Mouse (Mus musculus) MEL (cell line): ENCODE results near the gene Smo.
A peak's percentile ranks its signal among the peaks of the same experiment; 100 is the strongest.

Source experiments
- CTCF ChIP-seq, 3 experiments: IDR thresholded peaks in 2 of 3; conservative IDR thresholded peaks in 1 of 3; 2 replicates each; pipeline ENCODE4 v1.5.1; 2011 to 2012; ENCODE audit warnings: low read length in 3 of 3, low read depth in 2 of 3, mild to moderate bottlenecking in 2 of 3, improper control_type of control experiment in 1 of 3, inconsistent platforms in 1 of 3, mixed read lengths in 1 of 3, moderate library complexity in 1 of 3; ENCODE audit not compliant: control insufficient read depth in 1 of 3, insufficient read depth in 1 of 3, poor library complexity in 1 of 3, severe bottlenecking in 1 of 3
- MEF2A ChIP-seq: IDR thresholded peaks from 2 replicates; pipeline ENCODE4 v1.6.1; 2014; ENCODE audit warnings: low read depth, mild to moderate bottlenecking, inconsistent platforms, low read length, improper control_type of control experiment; ENCODE audit not compliant: poor library complexity, insufficient replicate concordance, severe bottlenecking; ENCODE audit errors: extremely low read depth
- NELFE ChIP-seq: IDR thresholded peaks from 2 replicates; pipeline ENCODE4 v1.6.1; 2011; ENCODE audit warnings: low read depth, low read length, improper control_type of control experiment
- NRF1 ChIP-seq: IDR thresholded peaks from 2 replicates; pipeline ENCODE4 v1.6.1; 2014; ENCODE audit warnings: low read depth, mild to moderate bottlenecking, inconsistent platforms, low read length, improper control_type of control experiment, moderate library complexity; ENCODE audit not compliant: poor library complexity, insufficient read depth, severe bottlenecking
- POLR2A ChIP-seq, 2 experiments: IDR thresholded peaks; 2 replicates each; pipeline ENCODE4 v1.6.1; 2011 to 2012; ENCODE audit warnings: low read length in 2 of 2, mild to moderate bottlenecking in 2 of 2, control low read depth in 1 of 2, improper control_type of control experiment in 1 of 2, low read depth in 1 of 2, moderate library complexity in 1 of 2; ENCODE audit not compliant: control insufficient read depth in 1 of 2, insufficient read depth in 1 of 2, poor library complexity in 1 of 2
- POLR2AphosphoS2 ChIP-seq: IDR thresholded peaks from 2 replicates; pipeline ENCODE4 v1.6.1; 2011; ENCODE audit warnings: low read length, improper control_type of control experiment
- UBTF ChIP-seq: IDR thresholded peaks from 2 replicates; pipeline ENCODE4 v1.6.1; 2012; ENCODE audit warnings: low read depth, mild to moderate bottlenecking, inconsistent platforms, low read length, improper control_type of control experiment, moderate library complexity, borderline replicate concordance; ENCODE audit not compliant: insufficient read depth

DNA sequence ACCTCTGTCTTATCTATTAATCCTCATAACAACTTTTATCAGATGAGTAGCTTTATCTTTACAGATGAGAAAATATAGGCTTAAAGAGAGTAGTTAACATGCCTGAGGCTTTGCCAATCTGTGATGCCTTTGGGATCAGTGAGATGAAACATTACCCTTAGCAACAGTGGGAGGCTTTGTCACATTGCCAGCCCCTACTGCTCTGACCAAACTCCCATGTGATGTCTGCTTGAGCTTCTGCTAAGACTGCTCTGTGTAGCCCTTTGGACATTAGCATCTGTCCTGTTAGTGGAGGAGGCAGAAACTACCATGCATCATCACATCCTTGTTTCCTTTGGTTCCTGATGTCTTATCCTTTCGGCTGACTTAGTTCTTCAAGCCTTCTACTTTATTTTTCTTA is 40.3 kb downstream of the Smo start:
- no peak for TF ChIP-seq CTCF (IDR thresholded peaks at IDR 0.05 in 2 of 3, conservative IDR thresholded peaks at IDR 0.05 in 1 of 3; ENCODE audit: control insufficient read depth in 1 of 3, insufficient read depth in 1 of 3, low read depth in 2 of 3, low read length in 3 of 3, poor library complexity in 1 of 3, severe bottlenecking in 1 of 3)
- TF ChIP-seq POLR2A (IDR thresholded peaks at IDR 0.05; ENCODE audit: control insufficient read depth in 1 of 2, insufficient read depth in 1 of 2, low read depth in 1 of 2, low read length in 2 of 2, poor library complexity in 1 of 2): no peak
- no peak for TF ChIP-seq POLR2AphosphoS2
- no peak for TF ChIP-seq NELFE
- 0 out of 2 replicates have a peak, but pooled peaks have one; percentile 44 for TF ChIP-seq UBTF
- TF ChIP-seq NRF1: no peak
- no peak for TF ChIP-seq MEF2A
